Mouse (Mus musculus) embryo, embryonic 10.5 days (tissue): ENCODE measurements around the gene Hspe1.
A peak's percentile ranks its signal among the peaks of the same experiment; 100 is the strongest.
"Not testable (repeated sequence)": the region's sequence is repeated elsewhere in the genome, so short reads cannot be mapped to it uniquely, and the experiment has no call there.

Experiments
- DNase-seq: peaks from one replicate; pipeline ENCODE4 v3.0.0-alpha.2; 2015; ENCODE audit warnings: low spot score

Gene Hspe1

DNA sequence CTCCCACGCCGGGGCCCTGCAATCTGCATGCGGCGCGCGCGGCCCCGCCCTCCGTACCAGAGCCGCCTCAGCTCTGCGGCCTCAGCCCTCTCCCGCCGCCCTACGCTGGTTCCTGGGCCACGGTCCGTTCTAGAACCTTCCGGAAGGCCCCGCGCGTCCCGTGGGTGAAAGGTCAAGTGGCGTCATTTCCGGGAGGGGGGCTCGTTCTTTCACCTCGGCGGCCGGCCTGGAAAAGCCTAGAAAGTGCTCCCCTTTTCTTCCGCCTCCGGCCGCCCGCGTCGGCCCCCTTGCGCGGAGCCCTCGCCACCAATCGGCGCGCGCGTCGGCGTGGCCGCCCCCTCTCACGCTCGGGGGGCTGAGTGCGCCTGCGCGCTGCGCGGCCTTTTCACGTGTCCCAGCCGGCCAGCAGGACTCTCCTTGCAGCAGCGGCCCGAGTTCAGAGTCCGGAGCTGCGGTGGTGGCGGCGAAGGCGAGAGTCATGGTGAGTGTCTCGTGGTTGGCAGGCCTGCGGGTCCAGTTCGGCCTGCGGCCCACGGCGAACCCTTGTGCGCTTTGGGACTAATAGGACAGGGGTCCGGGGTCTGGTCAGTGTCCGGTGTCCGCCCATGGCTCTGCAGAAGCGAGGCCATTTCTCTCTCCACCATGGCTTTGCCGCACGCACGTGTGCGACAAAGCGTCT is at the start of gene Hspe1, which contains the start of gene Hspd1:
Hspe1 (plus strand) TSS at position 201 of the 679 bp plus-strand sequence.
Hspd1 (minus strand) TSS at position 312 of the 679 bp plus-strand sequence.
- peak; percentile 98 for DNase-seq

DNA sequence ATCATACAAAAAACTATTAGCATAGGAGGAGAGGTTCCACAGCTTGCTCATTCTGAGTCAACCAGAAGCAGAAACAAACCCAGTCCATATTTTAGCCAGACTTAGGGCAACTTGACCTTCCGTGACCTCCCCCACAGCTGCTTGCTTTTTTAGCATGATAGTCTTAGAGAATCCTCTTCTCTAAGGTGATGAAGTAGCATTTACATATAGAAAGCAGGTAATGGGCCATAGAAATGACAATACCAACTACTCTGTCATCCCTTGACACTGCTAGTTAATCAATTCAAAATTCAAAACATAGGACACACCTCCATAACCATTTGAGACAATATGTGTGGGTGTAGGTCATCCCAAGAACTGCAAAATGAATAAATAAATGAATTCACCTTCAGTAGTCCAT is 48.0 kb upstream of the Hspe1 start:
- DNase-seq: no peak

DNA sequence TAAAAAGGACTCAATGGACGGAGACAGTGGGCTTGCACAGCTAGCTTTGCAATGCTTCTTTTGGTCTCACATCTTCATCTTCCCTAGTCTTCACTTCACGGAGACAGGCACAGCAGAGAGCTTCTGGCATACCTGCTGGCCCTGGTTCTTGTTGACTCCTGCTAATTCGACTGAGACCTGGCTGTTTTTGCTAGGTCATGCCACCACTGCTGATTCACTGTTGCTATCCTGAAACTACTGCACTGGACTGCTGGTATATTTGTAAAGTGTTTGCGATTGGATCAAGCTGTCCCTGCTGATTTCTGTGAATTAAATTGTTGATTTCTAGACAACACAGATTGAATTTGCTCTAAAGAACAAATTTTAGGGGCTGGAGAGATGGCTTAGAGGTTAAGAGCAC is 46.2 kb upstream of the Hspe1 start:
- DNase-seq: no peak

DNA sequence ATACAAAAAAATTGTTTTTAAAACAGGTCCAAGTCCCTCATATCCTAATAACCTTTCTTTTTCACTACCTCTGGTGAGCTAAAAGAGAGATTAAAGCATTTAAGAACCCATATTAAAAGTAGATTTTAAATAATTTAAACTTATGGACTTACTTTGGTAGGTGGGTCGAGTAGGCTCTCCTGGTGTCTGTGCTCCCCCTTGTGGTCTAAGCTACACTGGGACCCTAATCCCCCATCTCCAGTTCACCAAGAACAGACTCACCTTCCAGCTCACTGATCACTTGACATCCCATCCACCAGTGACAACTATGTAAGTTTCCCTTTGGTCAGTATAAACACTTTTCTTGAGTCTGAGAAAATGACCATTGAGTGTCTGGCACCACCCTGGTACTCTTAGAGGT is 45.7 kb upstream of the Hspe1 start:
- no peak for DNase-seq

DNA sequence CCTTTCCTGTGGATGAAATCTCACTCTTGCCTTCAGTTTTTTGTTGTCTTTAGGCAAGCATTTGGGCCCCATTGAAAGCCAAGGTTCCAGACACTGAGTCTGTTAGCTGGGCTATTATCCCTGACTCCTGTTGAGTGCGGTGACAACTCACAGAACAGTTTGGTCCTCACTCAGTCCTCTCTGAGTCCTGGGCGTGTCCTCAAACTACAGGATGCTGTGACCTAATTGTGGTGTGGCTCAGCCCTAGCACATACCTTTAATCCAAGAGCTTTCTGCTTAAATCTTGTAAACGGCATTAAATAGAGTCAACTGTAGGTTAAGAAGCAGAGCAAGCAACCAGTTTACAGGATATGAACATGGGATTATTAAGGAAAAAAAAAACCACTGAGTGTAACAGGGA is 44.8 kb upstream of the Hspe1 start:
- DNase-seq: no peak

DNA sequence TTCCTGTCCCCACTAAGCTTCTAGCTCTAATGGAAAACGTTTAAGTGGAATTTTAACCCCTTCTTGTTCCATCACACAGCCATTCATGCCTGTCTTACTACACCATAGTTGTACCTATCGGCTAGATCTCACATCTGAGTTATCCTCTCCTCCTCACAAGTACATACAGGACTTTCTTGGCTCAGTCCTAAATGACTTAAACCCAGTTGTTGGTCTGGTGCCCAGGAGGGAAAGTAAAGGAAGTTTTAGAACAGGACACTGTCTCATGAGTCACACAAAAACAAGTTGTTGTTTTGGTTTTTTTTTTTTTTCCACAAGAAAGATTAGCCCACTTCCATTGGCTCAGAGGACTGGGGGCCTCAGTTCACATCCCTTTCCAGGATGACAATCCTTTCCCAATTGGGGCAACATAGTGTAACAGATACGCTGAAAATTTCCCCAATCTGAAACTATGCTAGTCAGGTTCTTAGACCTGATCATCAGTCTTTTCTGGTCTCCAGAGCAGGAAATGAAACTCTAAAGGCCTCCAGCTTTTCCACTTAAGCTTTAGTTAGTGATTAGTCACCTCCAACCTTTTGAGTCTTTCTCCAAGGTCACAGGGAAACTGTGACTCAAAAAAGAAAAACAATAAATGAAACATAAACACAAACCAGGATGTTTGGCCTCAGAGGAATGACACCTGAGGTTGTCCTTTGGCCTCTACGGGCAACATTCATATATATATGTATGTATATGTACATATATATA is 38.9 kb upstream of the Hspe1 start:
- DNase-seq: no peak

DNA sequence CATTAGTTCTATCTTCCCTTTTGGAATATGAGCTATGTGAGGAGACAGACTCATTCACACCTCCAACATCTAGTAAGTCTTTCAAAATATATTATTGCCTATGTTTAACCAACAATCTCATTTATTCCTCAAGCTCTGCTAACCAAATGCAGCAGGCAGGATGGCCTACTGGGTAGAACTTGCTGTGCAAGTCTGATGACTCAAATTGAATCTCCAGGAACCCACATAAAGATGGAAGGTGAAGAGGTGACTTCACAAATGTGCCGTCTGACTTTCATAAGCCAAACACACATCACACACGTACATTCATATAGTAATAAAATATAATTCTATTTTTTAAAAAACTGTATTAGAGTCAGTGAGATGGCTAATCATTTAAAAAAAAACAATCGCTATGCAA is 36.3 kb upstream of the Hspe1 start:
- no peak for DNase-seq

DNA sequence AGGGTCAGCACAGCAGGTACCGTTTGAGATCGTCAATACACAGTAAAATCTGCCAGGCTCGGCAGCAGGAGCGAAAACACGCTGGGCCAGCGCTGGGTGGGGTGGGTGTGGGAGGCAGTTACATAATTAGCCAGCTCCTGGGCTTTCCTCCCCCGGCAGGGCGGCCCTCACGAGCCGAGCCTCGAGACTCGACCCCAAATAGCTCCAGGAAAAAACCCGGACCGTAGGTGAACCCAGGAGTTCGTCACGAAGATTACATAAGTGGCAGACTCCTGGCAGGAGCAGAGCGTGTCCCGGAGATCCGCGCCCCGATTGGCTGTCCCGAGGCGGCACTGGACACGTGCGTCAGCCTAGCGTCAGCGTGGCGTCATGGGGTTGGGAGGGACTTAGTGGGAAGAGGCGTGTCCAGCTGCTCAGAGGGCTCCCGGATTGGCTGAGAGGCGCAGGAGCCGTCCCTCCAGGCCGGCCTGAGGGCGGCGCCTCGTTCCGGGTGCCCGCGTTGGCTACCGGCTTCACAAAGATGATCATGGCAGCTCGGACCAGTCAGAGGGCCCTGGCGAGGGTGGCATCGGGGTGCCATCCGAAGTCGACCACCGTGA is 35.5 kb upstream of the Hspe1 start, which contains the start of gene Coq10b:
Coq10b (plus strand) TSS at position 416 of the 599 bp plus-strand sequence.
- DNase-seq: peak; percentile 99

DNA sequence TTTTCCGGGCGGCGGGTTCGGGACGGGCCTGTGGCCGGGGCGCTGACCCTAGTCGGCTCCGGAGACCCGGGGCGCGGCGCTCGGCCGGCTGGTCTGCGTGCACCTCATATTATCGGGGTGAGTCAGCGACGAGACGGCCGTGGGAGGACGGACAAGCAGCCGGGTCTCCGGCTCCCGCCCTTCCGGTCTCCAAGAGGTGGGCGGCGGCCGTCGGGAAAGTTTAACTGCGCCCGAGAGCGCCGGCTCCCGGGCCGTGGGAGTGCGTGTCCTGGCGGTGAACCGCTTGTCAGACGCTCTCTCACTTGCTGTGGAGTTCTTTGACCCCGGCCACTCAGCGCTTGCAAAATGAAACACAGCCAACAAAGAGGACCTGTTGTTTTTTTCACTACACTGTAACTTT is 34.9 kb upstream of the Hspe1 start:
- DNase-seq: peak; percentile 65

DNA sequence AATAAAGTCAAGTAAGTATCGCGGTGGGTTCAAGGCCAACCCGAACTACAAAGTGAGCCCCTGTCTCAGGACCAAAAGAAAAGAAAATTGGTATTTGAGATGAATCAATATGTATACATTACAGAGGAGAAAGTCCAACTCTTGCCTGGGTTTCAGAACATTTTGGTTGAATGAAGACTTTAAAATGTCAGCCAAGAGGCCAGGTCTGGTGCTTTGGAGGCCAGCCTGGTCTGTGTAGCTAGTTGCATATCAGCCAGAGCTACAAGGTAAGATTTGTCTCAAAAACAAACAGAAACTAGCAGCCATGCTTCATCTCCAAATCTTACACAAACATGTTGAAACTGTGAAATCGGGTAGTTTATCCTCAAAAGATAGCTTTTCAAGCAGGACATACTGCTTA is 34.3 kb upstream of the Hspe1 start:
- DNase-seq: no peak

DNA sequence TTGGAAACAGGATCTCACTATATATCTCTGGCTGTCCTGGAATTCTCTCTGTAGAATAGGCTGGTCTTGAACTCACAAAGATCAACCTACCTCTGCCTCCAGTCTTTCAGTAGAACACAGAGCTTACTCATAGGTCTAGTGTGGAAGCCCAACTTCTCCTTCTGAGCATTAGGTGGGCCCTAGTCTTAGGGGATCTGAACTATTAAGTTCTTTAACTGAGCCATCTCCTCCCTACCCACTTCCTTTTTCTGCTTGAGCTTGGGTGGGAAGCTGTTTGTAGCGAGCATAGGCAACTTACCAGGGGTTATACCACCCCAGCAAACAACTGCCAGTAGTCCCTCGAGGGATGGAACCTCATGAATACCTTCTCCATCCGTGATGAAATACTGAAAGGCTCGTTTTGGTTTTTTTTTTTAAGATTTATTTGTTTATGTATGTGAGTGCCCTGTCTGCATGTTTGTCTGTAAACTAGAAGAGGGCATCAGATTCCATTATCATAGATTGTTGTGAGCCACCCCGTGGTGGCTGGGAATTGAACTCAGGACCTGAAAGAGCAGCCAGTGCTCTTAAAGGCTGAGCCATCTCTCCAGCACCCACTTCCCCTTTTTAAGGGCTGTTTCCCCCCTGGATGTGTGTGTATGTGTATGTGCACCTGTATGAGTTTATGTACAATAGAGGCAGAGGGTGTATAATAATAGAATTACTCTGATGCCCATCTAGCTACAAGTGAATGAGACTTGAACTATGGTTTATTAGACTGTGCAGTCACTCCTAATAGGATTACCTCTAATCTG is 32.4 kb upstream of the Hspe1 start:
- no peak for DNase-seq

DNA sequence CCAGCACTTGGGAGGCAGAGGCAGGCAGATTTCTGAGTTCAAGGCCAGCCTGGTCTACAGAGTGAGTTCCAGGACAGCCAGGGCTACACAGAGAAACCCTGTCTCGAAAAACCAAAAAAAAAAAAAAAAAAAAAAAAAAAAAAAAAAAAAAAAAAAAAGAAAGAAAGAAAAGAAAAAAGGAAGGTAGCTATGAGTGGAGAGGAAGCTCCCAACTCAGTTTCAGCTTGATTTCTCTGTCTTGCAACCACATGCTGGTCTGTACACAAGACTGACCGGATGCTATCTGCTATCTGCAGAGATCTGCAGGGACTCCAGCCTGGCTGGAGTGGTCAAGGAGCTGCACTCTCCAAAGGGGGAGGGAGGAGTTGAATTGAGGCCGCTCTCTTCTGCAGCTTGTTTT is 29.5 kb upstream of the Hspe1 start:
- DNase-seq: not testable (repeated sequence)

DNA sequence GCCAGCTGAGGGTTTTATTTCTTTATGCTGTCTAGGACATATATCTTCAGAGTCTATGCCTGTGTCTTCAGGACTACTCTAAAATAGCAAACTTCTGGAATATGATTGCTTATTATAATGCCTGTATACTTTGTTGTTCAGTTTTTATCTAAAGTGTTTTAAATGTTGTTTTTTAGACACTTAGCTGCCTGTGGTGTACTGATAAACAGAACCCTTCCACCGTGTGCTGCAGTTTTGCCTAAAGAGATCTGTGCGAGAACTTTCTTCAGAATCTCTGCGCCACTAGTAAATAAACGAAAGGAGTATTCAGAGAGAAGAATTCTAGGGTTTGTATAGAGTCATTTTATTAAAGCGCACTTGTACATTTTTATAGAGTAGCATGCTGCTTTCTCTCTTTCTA is 26.8 kb upstream of the Hspe1 start:
- DNase-seq: no peak

DNA sequence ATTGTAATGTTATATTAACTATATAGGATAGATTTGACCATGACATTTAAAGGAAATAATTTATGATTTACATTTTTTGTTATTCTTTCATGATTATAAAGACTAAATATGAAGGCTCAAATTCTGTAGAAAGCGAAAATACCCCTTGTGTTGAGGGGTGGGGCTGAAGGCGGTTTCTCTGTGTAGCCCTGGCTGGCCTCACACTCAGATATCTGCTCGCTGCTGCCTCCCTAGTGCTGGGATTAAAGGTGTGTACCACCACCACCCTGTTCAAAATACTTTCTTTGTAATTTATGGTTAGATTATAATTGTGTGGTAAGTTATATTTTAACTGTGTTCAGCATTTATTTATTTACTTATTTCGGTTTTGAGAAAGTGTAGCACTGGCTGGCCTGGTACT is 26.2 kb upstream of the Hspe1 start:
- DNase-seq: no peak

DNA sequence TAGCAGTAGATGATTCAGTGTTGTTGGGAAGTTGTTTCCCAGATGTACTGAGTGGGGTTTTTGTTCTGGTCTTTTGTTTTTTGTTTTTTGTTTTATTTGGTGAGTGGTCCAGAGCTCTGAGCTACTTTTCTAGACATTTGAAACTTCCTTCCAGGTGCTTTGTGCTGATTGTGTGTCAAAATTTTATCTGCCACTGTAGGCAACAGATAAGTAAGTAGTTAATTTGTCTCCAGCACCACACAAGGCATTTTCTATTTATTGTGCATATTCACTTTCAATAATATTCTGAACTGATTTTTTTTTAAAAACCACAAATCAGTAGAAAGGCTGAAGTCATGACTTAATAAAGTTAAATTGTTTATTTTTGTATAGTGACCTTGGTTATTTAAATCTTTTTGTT is 15.6 kb upstream of the Hspe1 start:
- not testable (repeated sequence) for DNase-seq

DNA sequence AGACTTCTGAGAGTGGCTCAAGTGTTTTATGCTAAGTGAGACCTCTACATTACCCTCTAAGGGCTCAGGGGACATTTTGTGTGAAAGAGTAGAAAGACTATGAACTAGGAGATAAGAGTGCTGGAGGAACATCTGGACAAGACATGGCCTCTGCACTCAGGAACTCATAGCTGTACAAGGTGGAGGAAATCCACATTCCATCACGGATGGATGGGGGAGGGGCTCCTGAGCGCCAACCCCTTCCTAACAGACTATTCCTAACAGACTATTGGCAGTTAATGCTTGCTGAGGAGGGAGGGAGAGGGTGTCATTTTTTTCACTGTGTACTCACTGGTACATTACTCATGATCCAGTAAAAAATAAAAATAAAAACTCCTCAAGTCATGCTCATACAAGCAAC is 13.2 kb upstream of the Hspe1 start:
- no peak for DNase-seq

DNA sequence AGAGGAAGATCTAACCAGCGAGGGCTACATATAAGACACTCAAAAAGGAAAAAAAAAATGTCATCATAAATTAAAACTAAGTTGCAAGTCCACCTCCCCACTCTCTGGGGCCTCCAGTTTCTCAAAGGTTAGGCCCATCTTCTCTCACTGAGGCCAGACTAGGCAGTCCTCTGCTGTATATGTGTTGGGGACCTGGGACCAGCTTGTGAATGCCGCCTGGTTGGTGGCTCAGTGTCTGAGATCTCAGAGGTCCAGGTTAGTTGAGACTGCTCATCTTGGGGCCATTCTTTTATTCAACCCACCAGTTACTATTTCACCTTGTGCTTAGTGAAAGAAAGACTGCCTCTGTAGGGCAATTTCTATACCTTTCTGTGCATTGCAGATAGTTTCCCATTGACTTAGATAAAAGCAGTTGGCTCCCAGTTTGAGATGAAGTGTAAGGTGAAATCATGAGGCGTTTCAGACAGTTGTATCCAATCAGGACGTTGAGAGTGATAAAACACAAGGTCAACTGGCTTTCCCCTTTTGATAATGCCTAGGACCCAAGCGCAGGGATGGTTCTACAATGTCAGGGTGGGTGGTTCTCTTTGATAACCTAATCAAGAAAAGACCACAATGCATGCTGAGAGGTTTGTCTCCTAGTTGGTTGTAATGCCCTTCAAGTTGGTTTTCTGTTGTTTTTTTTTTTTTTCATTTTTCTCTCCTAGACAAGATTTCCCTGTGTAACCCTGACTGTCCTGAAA is 12.1 kb upstream of the Hspe1 start:
- no peak for DNase-seq

DNA sequence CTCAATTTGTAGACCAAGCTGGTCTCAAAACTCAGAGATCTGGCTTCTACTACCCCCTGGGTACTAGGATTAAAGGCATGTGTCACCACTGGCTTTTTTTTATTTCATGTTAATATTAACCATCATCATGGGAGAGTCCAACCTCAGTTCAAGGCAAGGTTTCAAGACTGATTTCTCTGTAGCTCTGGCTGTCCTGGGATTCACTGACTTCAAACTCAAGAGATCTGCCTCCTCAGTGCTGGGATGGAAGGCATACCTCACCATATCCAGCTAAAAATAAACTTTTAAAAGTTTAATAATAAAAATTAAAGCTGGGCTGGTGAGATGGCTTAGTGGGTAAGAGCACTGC is 11.6 kb upstream of the Hspe1 start:
- no peak for DNase-seq

DNA sequence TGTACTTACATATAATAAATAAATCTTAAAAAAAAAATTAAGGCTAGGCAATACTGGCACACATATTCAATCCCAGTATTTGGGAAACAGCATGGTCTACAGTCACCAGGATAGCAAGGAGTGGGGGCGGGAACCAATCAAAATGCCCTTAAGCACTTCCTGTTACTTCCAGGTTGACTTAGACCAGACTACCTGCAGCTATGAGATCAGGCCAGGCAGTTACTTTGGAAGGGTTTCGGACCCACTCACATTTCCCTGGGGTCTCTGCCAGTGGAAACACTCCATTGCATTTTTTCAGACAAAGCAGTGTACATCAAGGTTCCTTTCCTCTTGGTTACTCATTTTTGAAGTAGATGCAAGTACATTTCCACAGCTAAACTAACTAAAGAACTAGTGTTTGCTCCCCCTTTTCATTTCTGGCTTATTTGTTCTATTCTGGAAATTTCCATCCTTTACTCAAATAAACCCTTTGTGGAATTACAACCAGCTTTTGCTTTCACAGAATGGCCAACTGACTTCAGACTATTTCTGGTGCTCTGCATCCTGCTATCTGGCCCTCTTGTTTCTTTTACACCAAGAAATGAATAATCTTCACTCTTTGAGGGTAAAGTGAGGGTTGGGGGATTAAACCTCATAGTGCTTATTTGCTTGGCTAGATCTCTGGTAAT is 10.9 kb upstream of the Hspe1 start:
- DNase-seq: no peak

DNA sequence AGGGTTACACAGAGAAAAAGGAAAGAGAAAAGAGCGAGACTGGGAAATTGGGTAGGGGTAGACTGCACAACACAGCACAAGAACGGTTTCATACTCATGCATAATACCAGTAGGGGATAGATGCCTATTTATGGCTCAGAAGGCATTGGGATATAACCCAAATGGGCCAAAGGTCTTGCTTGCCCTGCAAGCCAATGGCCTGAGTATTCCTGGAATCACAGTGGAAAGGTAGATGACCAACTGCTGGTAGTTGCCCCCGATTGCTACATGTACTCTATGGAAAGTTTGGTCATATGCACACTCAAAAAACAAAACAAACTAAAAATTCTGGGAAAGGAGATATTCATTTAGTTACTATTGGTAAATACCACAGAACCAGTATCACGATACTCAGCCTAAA is 8.3 kb upstream of the Hspe1 start:
- DNase-seq: no peak

DNA sequence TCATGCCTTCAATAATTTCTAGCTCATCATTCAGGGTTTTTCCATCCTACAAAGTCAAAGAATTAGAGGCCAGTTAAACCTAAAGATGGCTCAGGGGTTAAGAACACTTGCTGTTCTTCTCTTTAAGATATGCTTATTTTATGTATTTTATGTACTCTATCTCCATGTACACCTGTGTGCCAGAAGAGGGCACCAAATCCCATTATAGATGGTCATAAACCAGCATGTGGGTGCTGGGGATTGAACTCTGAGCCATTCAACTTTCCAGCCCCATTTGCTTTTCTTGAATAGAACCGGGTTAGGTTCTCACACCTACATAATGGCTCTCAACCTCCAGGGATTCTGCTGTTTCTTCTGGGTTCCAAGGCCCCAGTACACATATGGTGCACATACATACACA is 5.8 kb upstream of the Hspe1 start:
- DNase-seq: no peak
